Mouse (Mus musculus): ENCODE results near the gene Slc25a13. TPM values are rescaled to one million over a fixed set of nuclear protein-coding genes. Genes with fewer than 3 reads are reported as not detected.

Gene Slc25a13
- 18.9 and 19.1 TPM in 2 replicates for polyA plus RNA-seq (2016; fragmentation: Nextera tagmentation; extraction: Ambion mirVana)

DNA sequence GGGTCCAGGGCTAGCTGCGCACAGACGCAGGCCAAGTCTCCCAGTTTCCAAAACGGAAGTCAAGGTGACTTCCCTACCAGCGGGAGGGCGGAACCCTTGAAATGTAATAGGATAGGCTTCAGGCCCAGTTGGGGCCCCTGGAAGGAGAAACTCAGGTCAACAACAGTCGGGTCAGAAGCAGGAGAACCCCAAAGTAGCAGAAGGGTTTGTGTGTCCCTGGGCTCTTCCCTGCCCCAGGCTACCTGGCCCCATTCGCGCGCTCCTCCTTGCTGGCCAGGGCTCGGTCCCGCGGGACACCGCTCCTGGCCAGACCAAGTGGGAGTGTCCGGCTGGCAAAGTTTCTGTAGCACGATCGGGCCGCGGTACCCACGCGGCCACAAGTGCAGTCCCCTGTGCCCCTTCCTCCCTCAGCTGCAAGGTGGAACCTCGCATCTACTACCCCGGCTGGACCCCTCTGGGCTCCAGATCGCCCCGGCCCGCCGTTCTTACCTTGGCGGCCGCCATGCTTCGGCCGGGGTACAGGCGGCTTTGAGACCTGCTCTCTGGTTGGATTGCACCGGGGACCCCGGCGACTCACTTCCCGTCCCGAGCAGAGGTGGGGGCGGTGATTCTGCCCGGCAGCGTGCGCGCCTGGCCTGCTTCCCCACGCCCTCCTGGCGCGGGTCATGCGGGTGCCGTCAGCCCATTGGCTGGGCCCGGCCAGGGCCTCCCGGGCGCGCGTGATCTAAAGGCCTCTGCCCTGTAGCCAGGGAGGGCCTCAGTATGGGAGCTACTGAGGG, at the start of gene Slc25a13:
Gene Slc25a13, minus strand, starts transcription at position 667 of the 779 bp plus-strand sequence.
- Histone ChIP-seq H3K4me1 (peaks cover 10% of the 10 kb centered on the region), H3K27ac (no peak within 1 kb of the TSS), H3K4me2 (replicated peaks) (peak within 1 kb of the TSS; percentile 94), H3K27me3 (no peaks in the 10 kb centered on the region), H3K9me3 (replicated peaks) (no peaks in the 10 kb centered on the region), H3K4me3 (peak within 1 kb of the TSS; percentile 66), H3K9ac (peak within 1 kb of the TSS; percentile 80), H3K36me3 (no peaks in the 10 kb centered on the region)
- ATAC-seq (ENCODE audit: low FRiP score): peak; percentile 96
- under 1% methylated on average over 51 of the region's 51 CpGs for WGBS

- H3K4me2 ChIP-seq (replicated peaks): no peak overlapping the region
- H3K36me3 ChIP-seq: no peaks in the 10 kb centered on the region
- no peaks in the 10 kb centered on the region for H3K9me3 ChIP-seq (replicated peaks)
- H3K27me3 ChIP-seq: no peaks in the 10 kb centered on the region
- no peak overlapping the region for H3K27ac ChIP-seq
- 85% methylated on average over 7 of the region's 7 CpGs for WGBS
- no peak overlapping the region for H3K9ac ChIP-seq
- no peak overlapping the region for H3K4me3 ChIP-seq
- H3K4me1 ChIP-seq: no peaks in the 10 kb centered on the region
- ATAC-seq (ENCODE audit: low FRiP score): no peak
Observed at GRCm38 (mm10) chr6:6265761-6266160, 48.8 kb upstream of the Slc25a13 start.

GRCm38 (mm10) chr6:6263293-6263911, 46.4 kb upstream of the Slc25a13 start:
- ATAC-seq (ENCODE audit: low FRiP score): no peak
- Histone ChIP-seq H3K9me3 (replicated peaks) (no peaks in the 10 kb centered on the region), H3K27me3 (no peaks in the 10 kb centered on the region), H3K9ac (no peak overlapping the region), H3K36me3 (no peaks in the 10 kb centered on the region), H3K4me1 (no peaks in the 10 kb centered on the region), H3K4me3 (no peak overlapping the region), H3K27ac (no peak overlapping the region), H3K4me2 (replicated peaks) (no peak overlapping the region)
- 87% methylated on average over 4 of the region's 4 CpGs for WGBS

DNA sequence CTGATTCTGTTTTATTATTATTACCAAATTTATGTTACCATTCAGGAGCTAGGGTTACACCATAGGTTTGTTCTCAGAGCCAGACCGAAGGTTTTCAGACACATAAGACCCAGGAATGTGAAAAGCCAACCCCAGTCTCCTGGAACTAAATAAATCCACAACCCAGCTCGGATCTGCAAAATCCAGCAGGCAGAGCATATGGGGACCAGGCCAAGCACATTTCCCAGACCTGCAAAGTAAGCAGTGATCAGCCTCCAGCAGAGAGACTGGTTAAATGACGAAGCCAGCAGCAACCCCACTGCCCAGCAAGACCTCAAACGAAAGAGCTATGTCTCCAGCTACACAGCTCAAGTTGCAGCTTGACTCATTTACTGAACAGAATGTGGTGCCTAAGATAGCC, 43.9 kb upstream of the Slc25a13 start:
- ATAC-seq (ENCODE audit: low FRiP score): no peak
- Histone ChIP-seq H3K4me3 (no peak overlapping the region), H3K27me3 (no peaks in the 10 kb centered on the region), H3K36me3 (no peaks in the 10 kb centered on the region), H3K4me1 (no peaks in the 10 kb centered on the region), H3K4me2 (replicated peaks) (no peak overlapping the region), H3K9me3 (replicated peaks) (no peaks in the 10 kb centered on the region), H3K27ac (no peak overlapping the region), H3K9ac (no peak overlapping the region)
- 56% methylated on average over 4 of the region's 4 CpGs for WGBS

GRCm38 (mm10) chr6:6248500-6248899, 31.5 kb upstream of the Slc25a13 start:
- H3K36me3 ChIP-seq: no peaks in the 10 kb centered on the region
- H3K27ac ChIP-seq: no peak overlapping the region
- no peak overlapping the region for H3K4me3 ChIP-seq
- H3K4me2 ChIP-seq (replicated peaks): no peak overlapping the region
- H3K27me3 ChIP-seq: no peaks in the 10 kb centered on the region
- 61% methylated on average over 7 of the region's 7 CpGs for WGBS
- no peaks in the 10 kb centered on the region for H3K9me3 ChIP-seq (replicated peaks)
- no peaks in the 10 kb centered on the region for H3K4me1 ChIP-seq
- no peak for ATAC-seq (ENCODE audit: low FRiP score)
- no peak overlapping the region for H3K9ac ChIP-seq

GRCm38 (mm10) chr6:6243828-6244227, 26.9 kb upstream of the Slc25a13 start:
- Histone ChIP-seq H3K27ac (no peak overlapping the region), H3K4me3 (no peak overlapping the region), H3K4me2 (replicated peaks) (no peak overlapping the region), H3K36me3 (no peaks in the 10 kb centered on the region), H3K9me3 (replicated peaks) (no peaks in the 10 kb centered on the region), H3K4me1 (no peaks in the 10 kb centered on the region), H3K9ac (no peak overlapping the region), H3K27me3 (no peaks in the 10 kb centered on the region)
- no peak for ATAC-seq (ENCODE audit: low FRiP score)
- WGBS: 85% methylated on average over 1 of the region's 1 CpGs

DNA sequence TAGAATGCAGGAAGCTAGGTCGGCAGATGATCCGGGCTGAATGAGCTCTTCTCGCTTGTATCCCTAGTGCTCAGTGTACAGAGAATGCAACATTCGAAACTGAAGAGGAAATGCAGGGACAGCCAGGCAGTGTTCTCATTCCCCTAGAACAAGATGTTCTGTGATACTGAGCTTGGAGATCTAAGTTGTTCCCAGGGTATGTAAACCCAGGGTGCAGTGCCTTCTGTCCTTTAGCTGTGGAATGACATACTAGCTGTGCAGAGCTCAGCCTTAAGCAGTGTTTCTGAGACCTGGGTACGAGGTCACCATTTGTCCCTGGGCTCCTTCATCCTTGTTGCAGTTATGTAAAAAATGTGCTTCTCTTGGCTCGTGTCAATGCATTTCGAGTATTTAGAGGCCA, 25.1 kb upstream of the Slc25a13 start:
- H3K36me3 ChIP-seq: no peaks in the 10 kb centered on the region
- no peaks in the 10 kb centered on the region for H3K27me3 ChIP-seq
- H3K27ac ChIP-seq: no peak overlapping the region
- no peak for ATAC-seq (ENCODE audit: low FRiP score)
- no peaks in the 10 kb centered on the region for H3K4me1 ChIP-seq
- no peak overlapping the region for H3K4me2 ChIP-seq (replicated peaks)
- no peaks in the 10 kb centered on the region for H3K9me3 ChIP-seq (replicated peaks)
- WGBS: 80% methylated on average over 7 of the region's 7 CpGs
- no peak overlapping the region for H3K9ac ChIP-seq
- H3K4me3 ChIP-seq: no peak overlapping the region

- Histone ChIP-seq H3K9me3 (replicated peaks) (no peaks in the 10 kb centered on the region), H3K9ac (no peak overlapping the region), H3K27me3 (no peaks in the 10 kb centered on the region), H3K4me2 (replicated peaks) (no peak overlapping the region), H3K36me3 (no peaks in the 10 kb centered on the region), H3K4me1 (no peaks in the 10 kb centered on the region), H3K27ac (no peak overlapping the region), H3K4me3 (no peak overlapping the region)
- ATAC-seq (ENCODE audit: low FRiP score): no peak
- WGBS: 93% methylated on average over 2 of the region's 2 CpGs
Observed at GRCm38 (mm10) chr6:6236788-6237298, 19.9 kb upstream of the Slc25a13 start.

DNA sequence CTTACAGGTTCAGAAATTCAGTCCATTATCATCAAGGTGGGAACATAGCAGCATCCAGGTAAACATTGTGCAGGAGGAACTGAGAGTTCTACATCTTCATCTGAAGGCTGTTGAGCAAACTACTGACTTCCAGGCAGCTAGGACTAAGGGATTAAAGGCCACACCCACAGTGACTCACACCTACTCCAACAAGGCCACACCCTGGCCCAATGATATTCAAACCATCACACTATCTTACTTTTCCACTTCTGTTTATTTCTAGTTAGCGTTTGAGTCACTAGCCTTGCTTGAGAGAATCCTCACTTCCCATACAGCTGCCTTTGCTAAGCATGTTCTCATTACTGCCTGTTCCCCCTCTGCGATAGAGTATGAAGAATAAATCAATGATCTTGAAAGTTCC, 13.3 kb upstream of the Slc25a13 start:
- H3K27ac ChIP-seq: no peak overlapping the region
- ATAC-seq (ENCODE audit: low FRiP score): no peak
- H3K27me3 ChIP-seq: no peaks in the 10 kb centered on the region
- no peak overlapping the region for H3K9ac ChIP-seq
- no peaks in the 10 kb centered on the region for H3K36me3 ChIP-seq
- no peak overlapping the region for H3K4me3 ChIP-seq
- no peaks in the 10 kb centered on the region for H3K9me3 ChIP-seq (replicated peaks)
- 89% methylated on average over 2 of the region's 2 CpGs for WGBS
- H3K4me1 ChIP-seq: no peaks in the 10 kb centered on the region
- H3K4me2 ChIP-seq (replicated peaks): no peak overlapping the region

- H3K4me1 ChIP-seq: no peaks in the 10 kb centered on the region
- H3K9me3 ChIP-seq (replicated peaks): no peaks in the 10 kb centered on the region
- no peak overlapping the region for H3K9ac ChIP-seq
- no peak for ATAC-seq (ENCODE audit: low FRiP score)
- H3K36me3 ChIP-seq: no peaks in the 10 kb centered on the region
- no peak overlapping the region for H3K27ac ChIP-seq
- no peak overlapping the region for H3K4me2 ChIP-seq (replicated peaks)
- 82% methylated on average over 7 of the region's 7 CpGs for WGBS
- no peaks in the 10 kb centered on the region for H3K27me3 ChIP-seq
- H3K4me3 ChIP-seq: no peak overlapping the region
Observed at GRCm38 (mm10) chr6:6222721-6223120, 5.7 kb upstream of the Slc25a13 start.

- Histone ChIP-seq H3K4me1 (peaks cover 10% of the 10 kb centered on the region), H3K36me3 (no peaks in the 10 kb centered on the region), H3K9me3 (replicated peaks) (no peaks in the 10 kb centered on the region), H3K27ac (no peak overlapping the region), H3K9ac (no peak overlapping the region), H3K4me2 (replicated peaks) (no peak overlapping the region), H3K27me3 (no peaks in the 10 kb centered on the region), H3K4me3 (no peak overlapping the region)
- no peak for ATAC-seq (ENCODE audit: low FRiP score)
- WGBS: 90% methylated on average over 3 of the region's 3 CpGs
Observed at GRCm38 (mm10) chr6:6220574-6220973, 3.6 kb upstream of the Slc25a13 start.

GRCm38 (mm10) chr6:6219661-6220370, 2.8 kb upstream of the Slc25a13 start:
- H3K27ac ChIP-seq: no peak overlapping the region
- ATAC-seq (ENCODE audit: low FRiP score): no peak
- no peaks in the 10 kb centered on the region for H3K9me3 ChIP-seq (replicated peaks)
- no peak overlapping the region for H3K4me3 ChIP-seq
- 81% methylated on average over 12 of the region's 12 CpGs for WGBS
- H3K4me1 ChIP-seq: peaks cover 10% of the 10 kb centered on the region
- no peaks in the 10 kb centered on the region for H3K36me3 ChIP-seq
- H3K9ac ChIP-seq: no peak overlapping the region
- no peak overlapping the region for H3K4me2 ChIP-seq (replicated peaks)
- no peaks in the 10 kb centered on the region for H3K27me3 ChIP-seq
